Mouse (Mus musculus): ENCODE measurements around the gene Bicra. TPM values are rescaled to one million over a fixed set of nuclear protein-coding genes. Genes with fewer than 3 reads are reported as not detected.

The Bicra gene
- polyA plus RNA-seq, 1 experiment from 2014 or later = 11.6 TPM

DNA sequence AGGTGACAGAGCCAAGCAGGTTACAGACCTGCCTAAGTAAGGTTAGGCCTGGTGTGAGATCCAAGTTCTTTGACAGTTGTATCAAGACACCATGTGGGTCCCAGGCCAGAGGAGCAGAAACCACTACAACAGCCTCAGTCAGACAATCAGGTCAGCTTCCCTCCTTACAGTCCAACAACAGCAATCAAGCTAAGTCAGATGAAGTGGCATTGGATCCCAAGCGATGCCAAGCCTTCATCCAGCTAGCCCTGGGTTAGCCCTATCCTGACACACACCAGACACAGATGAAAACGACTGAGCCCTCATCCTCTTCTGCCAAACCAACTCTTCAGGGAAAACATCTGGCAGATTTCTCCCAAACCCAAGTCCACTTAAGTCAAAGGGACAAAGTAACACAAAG is 2.2 kb downstream of the Bicra start:
- no peak overlapping the region; the same call in 1 of the 2 replicates for H3K9ac ChIP-seq (ENCODE audit: low read length)
- peaks cover 26% of the 10 kb centered on the region; the same call in 1 of the 2 replicates for H3K4me1 ChIP-seq (replicated peaks; ENCODE audit: control insufficient read depth, insufficient read depth, low read length)
- WGBS = 64% methylated on average over 2 of the region's 2 CpGs
- H3K9me3 ChIP-seq (ENCODE audit: control insufficient read depth, low read length) = no peaks in the 10 kb centered on the region
- no peaks in the 10 kb centered on the region for H3K36me3 ChIP-seq (ENCODE audit: control insufficient read depth, insufficient read depth, low read length)
- no peak for DNase-seq (ENCODE audit: low spot score)
- no peak for ATAC-seq (replicated peaks; ENCODE audit: low FRiP score)
- peak overlapping the region; percentile 91 for H3K4me3 ChIP-seq (ENCODE audit: low read depth, low read length)
- H3K27ac ChIP-seq (ENCODE audit: low read depth, low read length) = 0 out of 2 replicates have a peak overlapping the region, but pooled peaks have one; percentile 6
- H3K27me3 ChIP-seq (ENCODE audit: control insufficient read depth, insufficient read depth, low read length) = no peaks in the 10 kb centered on the region
- H3K4me2 ChIP-seq (ENCODE audit: low read depth, low read length, severe bottlenecking) = peak overlapping the region; percentile 82; the same call in 1 of the 2 replicates

DNA sequence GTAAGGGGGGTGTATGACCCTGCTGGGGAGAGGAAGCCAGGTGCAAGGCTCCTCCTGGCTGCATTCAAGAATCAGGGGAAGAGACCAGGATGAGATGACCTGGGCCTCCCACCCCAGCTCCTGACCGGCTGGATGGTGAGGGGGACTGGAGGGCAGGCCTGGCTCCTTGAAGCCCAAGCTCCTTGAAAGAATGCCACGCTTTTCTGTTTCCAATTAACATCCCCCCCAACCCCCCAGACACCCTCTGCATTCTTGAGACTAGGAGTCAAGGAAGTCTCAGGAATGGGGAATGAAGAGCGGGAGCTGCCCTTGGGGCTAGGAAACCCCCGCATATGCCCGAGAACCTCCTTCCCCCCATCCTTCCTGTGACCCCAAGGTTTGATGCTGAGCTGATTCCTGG is 3.2 kb downstream of the Bicra start:
- H3K4me1 ChIP-seq (replicated peaks; ENCODE audit: control insufficient read depth, insufficient read depth, low read length) = peaks cover 24% of the 10 kb centered on the region; the same call in 1 of the 2 replicates

DNA sequence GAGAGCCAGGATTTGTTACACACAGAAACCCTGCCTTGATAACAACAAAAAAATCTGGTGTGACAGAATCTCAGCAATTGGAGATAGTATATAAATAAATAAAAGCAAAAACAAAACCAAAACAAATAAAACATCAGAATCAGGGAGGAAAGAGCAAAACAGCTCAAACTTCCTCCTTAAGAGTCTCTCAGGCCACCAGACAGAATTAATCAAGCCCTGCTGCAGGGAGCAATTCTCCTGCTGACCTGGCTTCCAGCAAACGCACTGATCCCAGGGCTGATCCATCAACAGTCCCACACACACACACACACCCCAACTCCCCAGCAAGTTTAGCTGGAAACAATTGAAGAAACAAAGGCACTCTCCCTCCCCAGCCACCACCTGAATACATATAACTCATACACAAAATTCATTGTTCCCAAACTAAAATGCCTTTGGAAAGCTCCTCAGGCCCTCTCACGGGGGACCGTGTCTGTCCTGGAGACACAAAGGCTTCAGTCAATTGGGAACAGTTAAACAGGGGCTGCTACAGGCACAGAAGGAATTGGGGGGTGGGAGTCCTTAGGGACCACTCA is 3.8 kb downstream of the Bicra start:
- peak overlapping the region; percentile 39; the same call in 1 of the 2 replicates for H3K27ac ChIP-seq (ENCODE audit: low read depth, low read length)
- 26% methylated on average over 3 of the region's 3 CpGs for WGBS
- no peaks in the 10 kb centered on the region for H3K9me3 ChIP-seq (ENCODE audit: control insufficient read depth, low read length)
- H3K4me3 ChIP-seq (ENCODE audit: low read depth, low read length) = no peak overlapping the region
- DNase-seq (ENCODE audit: low spot score) (no peak), ATAC-seq (replicated peaks; ENCODE audit: low FRiP score) (no peak)
- H3K4me2 ChIP-seq (ENCODE audit: low read depth, low read length, severe bottlenecking) = peak overlapping the region; percentile 15; the same call in 1 of the 2 replicates
- H3K4me1 ChIP-seq (replicated peaks; ENCODE audit: control insufficient read depth, insufficient read depth, low read length) = peaks cover 19% of the 10 kb centered on the region; the same call in 1 of the 2 replicates
- peak overlapping the region; percentile 35; the same call in 1 of the 2 replicates for H3K9ac ChIP-seq (ENCODE audit: low read length)
- H3K27me3 ChIP-seq (ENCODE audit: control insufficient read depth, insufficient read depth, low read length) = no peaks in the 10 kb centered on the region
- no peaks in the 10 kb centered on the region for H3K36me3 ChIP-seq (ENCODE audit: control insufficient read depth, insufficient read depth, low read length)

More for the DNA sequence above, 3.2 kb downstream of the Bicra start:
- no peaks in the 10 kb centered on the region for H3K9me3 ChIP-seq (ENCODE audit: control insufficient read depth, low read length)
- H3K36me3 ChIP-seq (ENCODE audit: control insufficient read depth, insufficient read depth, low read length) = no peaks in the 10 kb centered on the region
- H3K4me3 ChIP-seq (ENCODE audit: low read depth, low read length) = no peak overlapping the region
- WGBS = 39% methylated on average over 5 of the region's 5 CpGs
- peak overlapping the region; percentile 35 for H3K9ac ChIP-seq (ENCODE audit: low read length)
- H3K4me2 ChIP-seq (ENCODE audit: low read depth, low read length, severe bottlenecking) = peak overlapping the region; percentile 15; the same call in 1 of the 2 replicates
- ATAC-seq (replicated peaks; ENCODE audit: low FRiP score) = no peak
- DNase-seq (ENCODE audit: low spot score) = no peak
- H3K27me3 ChIP-seq (ENCODE audit: control insufficient read depth, insufficient read depth, low read length) = no peaks in the 10 kb centered on the region
- peak overlapping the region; percentile 39; the same call in 1 of the 2 replicates for H3K27ac ChIP-seq (ENCODE audit: low read depth, low read length)

DNA sequence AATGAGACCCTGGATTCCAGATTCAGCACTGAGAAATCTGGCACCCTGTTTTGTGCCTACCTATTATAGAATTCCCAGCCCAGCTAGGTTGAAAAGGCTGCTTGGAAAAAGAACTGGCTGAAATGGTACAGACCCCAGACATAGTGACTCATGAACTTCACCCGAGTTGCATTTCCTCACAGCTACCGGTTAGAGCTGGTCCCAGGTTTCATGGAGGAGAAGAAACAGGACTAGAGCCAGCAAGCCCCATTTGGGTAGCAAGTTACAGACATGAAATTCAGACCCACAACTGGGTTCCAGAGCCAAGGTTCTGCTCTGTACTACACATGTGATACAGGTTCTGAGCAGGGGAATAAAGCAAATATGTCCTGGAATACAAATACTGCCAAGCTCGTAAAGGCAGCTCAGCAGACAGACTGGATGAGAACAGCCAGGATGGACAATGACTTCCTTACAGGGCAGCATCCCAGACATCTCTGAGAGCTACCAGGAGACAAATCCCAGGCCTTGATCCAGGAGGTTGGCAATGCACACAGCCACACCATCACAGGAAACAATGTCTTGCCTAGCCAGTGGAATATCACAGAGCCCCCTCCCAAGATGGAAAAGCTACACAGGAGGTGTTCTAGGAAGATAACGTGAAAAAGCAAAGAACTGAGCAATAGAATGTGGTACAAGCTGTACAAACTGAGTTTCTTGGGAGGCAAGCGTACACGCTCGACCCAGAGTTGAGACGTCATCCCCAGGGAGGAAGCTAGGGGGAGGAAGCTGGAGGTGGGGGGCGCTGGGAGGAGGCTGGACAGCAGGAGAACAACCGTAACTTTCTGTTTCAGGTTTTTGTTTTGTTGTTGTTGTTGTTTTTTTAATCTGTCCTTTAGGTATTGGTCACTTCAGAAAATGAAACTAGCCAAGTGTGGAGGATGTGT is 4.6 kb downstream of the Bicra start:
- ATAC-seq (replicated peaks; ENCODE audit: low FRiP score) (no peak), DNase-seq (ENCODE audit: low spot score) (no peak)
- WGBS = 81% methylated on average over 10 of the region's 10 CpGs
- Histone ChIP-seq H3K4me1 (replicated peaks; ENCODE audit: control insufficient read depth, insufficient read depth, low read length) (peaks cover 19% of the 10 kb centered on the region; the same call in 1 of the 2 replicates), H3K36me3 (ENCODE audit: control insufficient read depth, insufficient read depth, low read length) (no peaks in the 10 kb centered on the region), H3K9me3 (ENCODE audit: control insufficient read depth, low read length) (no peaks in the 10 kb centered on the region), H3K27ac (ENCODE audit: low read depth, low read length) (no peak overlapping the region), H3K9ac (ENCODE audit: low read length) (no peak overlapping the region; the same call in 1 of the 2 replicates), H3K27me3 (ENCODE audit: control insufficient read depth, insufficient read depth, low read length) (no peaks in the 10 kb centered on the region), H3K4me3 (ENCODE audit: low read depth, low read length) (no peak overlapping the region), H3K4me2 (ENCODE audit: low read depth, low read length, severe bottlenecking) (no peak overlapping the region)

DNA sequence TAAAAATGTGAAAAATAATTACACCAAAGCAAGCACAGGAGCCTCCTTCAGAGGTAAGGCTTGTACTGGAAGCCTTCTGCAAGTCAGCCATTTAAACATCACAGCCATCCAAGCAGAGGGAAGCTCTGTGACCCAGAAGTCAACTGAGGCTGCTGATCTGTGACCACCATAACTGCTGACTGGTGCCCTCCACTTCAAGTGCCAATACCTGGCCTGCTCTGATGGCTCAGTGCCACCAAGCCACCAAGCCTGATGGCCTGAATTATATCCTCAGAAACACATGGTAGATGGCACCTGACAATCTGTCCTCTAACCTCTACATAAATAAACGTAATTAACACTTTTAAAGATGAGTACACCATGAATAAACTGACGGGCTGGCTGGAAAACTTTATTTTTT is 6.5 kb downstream of the Bicra start:
- no peak overlapping the region for H3K4me2 ChIP-seq (ENCODE audit: low read depth, low read length, severe bottlenecking)
- H3K36me3 ChIP-seq (ENCODE audit: control insufficient read depth, insufficient read depth, low read length) = no peaks in the 10 kb centered on the region
- H3K9me3 ChIP-seq (ENCODE audit: control insufficient read depth, low read length) = no peaks in the 10 kb centered on the region
- no peak overlapping the region for H3K27ac ChIP-seq (ENCODE audit: low read depth, low read length)
- no peak overlapping the region for H3K4me3 ChIP-seq (ENCODE audit: low read depth, low read length)
- DNase-seq (ENCODE audit: low spot score) (no peak), ATAC-seq (replicated peaks; ENCODE audit: low FRiP score) (no peak)
- no peaks in the 10 kb centered on the region for H3K27me3 ChIP-seq (ENCODE audit: control insufficient read depth, insufficient read depth, low read length)
- 96% methylated on average over 2 of the region's 2 CpGs for WGBS
- H3K4me1 ChIP-seq (replicated peaks; ENCODE audit: control insufficient read depth, insufficient read depth, low read length) = peaks cover 19% of the 10 kb centered on the region; the same call in 1 of the 2 replicates
- no peak overlapping the region for H3K9ac ChIP-seq (ENCODE audit: low read length)

DNA sequence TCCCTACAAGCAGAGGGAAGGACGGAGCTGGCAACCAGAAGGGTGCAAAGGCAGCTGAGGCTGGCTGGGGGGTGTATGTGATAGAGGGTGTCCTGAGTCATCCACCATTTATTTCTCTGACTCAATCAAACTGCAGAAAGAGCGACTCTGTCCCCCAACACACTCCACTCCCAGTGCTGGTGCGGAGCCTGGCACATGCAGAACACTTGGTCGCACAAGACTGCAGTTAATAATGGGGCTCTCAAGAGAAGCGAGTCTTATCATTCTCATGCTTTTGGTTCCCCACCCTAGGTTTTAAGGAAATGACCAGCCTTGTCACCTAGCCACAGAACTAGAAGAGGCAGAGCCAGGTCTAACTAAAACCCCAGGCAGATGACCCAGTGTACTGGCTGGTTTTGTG is 8.4 kb downstream of the Bicra start:
- ATAC-seq (replicated peaks; ENCODE audit: low FRiP score) = no peak
- DNase-seq (ENCODE audit: low spot score) = no peak

DNA sequence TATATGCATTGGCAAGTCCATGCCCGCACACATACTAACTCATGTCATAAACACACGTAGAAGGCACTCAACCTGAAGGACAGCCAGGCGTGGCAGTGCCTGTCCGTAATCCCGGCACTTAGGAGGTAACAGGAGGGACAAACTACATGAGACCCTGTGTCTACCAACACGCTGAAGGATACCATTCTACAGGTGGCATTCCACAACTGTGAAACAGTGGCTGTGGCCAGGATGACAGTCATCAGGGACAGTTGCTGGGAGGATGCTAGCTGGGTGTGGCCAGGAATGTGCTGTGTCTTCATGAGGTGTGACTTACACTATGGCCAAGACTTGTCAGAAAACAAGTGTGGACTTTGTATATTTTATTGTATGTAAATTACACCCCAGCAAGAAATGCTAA is 10.7 kb downstream of the Bicra start:
- Histone ChIP-seq H3K9me3 (ENCODE audit: control insufficient read depth, low read length) (no peaks in the 10 kb centered on the region), H3K4me2 (ENCODE audit: low read depth, low read length, severe bottlenecking) (no peak overlapping the region), H3K4me1 (replicated peaks; ENCODE audit: control insufficient read depth, insufficient read depth, low read length) (no peaks in the 10 kb centered on the region), H3K4me3 (ENCODE audit: low read depth, low read length) (no peak overlapping the region), H3K27me3 (ENCODE audit: control insufficient read depth, insufficient read depth, low read length) (no peaks in the 10 kb centered on the region), H3K36me3 (ENCODE audit: control insufficient read depth, insufficient read depth, low read length) (no peaks in the 10 kb centered on the region), H3K27ac (ENCODE audit: low read depth, low read length) (no peak overlapping the region), H3K9ac (ENCODE audit: low read length) (no peak overlapping the region)
- WGBS = 96% methylated on average over 6 of the region's 6 CpGs
- DNase-seq (ENCODE audit: low spot score) (no peak), ATAC-seq (replicated peaks; ENCODE audit: low FRiP score) (no peak)

More for the DNA sequence above, 8.4 kb downstream of the Bicra start:
- H3K4me2 ChIP-seq (ENCODE audit: low read depth, low read length, severe bottlenecking) = no peak overlapping the region
- WGBS = 94% methylated on average over 5 of the region's 5 CpGs
- H3K27ac ChIP-seq (ENCODE audit: low read depth, low read length) = no peak overlapping the region
- H3K9ac ChIP-seq (ENCODE audit: low read length) = no peak overlapping the region
- H3K36me3 ChIP-seq (ENCODE audit: control insufficient read depth, insufficient read depth, low read length) = no peaks in the 10 kb centered on the region
- no peak overlapping the region for H3K4me3 ChIP-seq (ENCODE audit: low read depth, low read length)
- peaks cover 4% of the 10 kb centered on the region; the same call in 1 of the 2 replicates for H3K4me1 ChIP-seq (replicated peaks; ENCODE audit: control insufficient read depth, insufficient read depth, low read length)
- no peaks in the 10 kb centered on the region for H3K27me3 ChIP-seq (ENCODE audit: control insufficient read depth, insufficient read depth, low read length)
- H3K9me3 ChIP-seq (ENCODE audit: control insufficient read depth, low read length) = no peaks in the 10 kb centered on the region

DNA sequence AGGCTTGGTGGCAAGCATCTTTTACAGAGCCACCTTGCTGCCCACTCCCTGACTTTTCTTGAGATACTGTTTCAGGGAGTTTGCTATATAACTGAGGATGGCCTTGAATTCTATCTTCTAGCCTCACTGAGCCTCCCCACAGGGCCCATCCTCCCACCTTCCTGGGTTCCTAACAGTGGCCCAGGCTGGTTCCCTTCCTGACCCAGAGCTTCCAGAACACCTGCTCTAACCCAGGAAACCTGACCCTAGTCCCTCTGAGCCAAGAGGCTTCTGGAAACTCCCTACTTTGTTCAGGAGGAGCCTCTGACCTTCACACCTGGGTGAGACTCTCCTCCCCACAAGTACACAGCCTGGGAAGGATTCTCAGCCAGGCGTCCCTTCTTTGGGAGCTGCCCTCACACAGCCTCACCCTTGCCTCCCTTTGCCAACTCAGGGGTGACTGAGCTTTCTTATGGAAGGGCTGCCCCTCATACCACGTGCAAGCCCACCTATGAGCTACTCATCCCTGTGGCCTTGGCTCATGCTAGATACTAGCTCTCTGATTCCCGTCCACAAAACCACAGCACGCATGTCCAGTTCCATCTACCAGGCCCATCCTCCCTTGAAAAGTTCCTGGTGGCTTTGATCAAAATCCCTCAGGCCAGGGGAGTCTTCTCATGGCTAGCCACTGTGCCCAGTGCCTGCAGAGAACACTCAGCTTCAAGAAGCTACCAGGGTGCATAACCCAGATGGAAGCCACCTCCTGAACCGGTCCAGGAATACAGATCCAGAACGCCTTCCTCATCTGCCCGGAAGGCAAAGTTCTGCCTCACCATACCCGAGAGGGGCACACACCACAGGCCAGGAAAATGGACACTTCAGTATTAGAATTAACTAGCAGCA is 13.9 kb downstream of the Bicra start:
- Histone ChIP-seq H3K4me3 (ENCODE audit: low read depth, low read length) (no peak overlapping the region), H3K27ac (ENCODE audit: low read depth, low read length) (no peak overlapping the region), H3K4me2 (ENCODE audit: low read depth, low read length, severe bottlenecking) (no peak overlapping the region), H3K9ac (ENCODE audit: low read length) (no peak overlapping the region), H3K4me1 (replicated peaks; ENCODE audit: control insufficient read depth, insufficient read depth, low read length) (no peaks in the 10 kb centered on the region), H3K36me3 (ENCODE audit: control insufficient read depth, insufficient read depth, low read length) (no peaks in the 10 kb centered on the region; the same call in 1 of the 2 replicates), H3K27me3 (ENCODE audit: control insufficient read depth, insufficient read depth, low read length) (no peaks in the 10 kb centered on the region), H3K9me3 (ENCODE audit: control insufficient read depth, low read length) (no peaks in the 10 kb centered on the region; the same call in 1 of the 2 replicates)
- ATAC-seq (replicated peaks; ENCODE audit: low FRiP score) (no peak), DNase-seq (ENCODE audit: low spot score) (no peak)
- WGBS = 96% methylated on average over 8 of the region's 8 CpGs

Measured in forebrain, embryonic 11.5 days (tissue).